Mouse (Mus musculus) left cerebral cortex, postnatal 25 days (tissue): Measurements from ENCODE around the gene Morc4. TPM values are rescaled to one million over a fixed set of nuclear protein-coding genes. Genes with fewer than 3 reads are reported as not detected.

Source experiments
- DNase-seq, 2 experiments: peaks; one replicate each; pipeline ENCODE4 v3.0.0; 2022; ENCODE audit warnings: low spot score in 2 of 2, mixed read lengths in 1 of 2
- intact Hi-C: fragments of 180-260 bp; cut with DNase I; formaldehyde crosslinking; loops from one replicate; pipeline ENCODE4 v1.15.1; 2025
- total RNA-seq, 2 experiments: library from RNA; stranded (reverse); gene quantifications; 2 replicates each; pipeline ENCODE4 v1.2.3; 2021

The Morc4 gene
- total RNA-seq, 2 experiments from 2014 or later, result 4.5 to 6.2 TPM

DNA sequence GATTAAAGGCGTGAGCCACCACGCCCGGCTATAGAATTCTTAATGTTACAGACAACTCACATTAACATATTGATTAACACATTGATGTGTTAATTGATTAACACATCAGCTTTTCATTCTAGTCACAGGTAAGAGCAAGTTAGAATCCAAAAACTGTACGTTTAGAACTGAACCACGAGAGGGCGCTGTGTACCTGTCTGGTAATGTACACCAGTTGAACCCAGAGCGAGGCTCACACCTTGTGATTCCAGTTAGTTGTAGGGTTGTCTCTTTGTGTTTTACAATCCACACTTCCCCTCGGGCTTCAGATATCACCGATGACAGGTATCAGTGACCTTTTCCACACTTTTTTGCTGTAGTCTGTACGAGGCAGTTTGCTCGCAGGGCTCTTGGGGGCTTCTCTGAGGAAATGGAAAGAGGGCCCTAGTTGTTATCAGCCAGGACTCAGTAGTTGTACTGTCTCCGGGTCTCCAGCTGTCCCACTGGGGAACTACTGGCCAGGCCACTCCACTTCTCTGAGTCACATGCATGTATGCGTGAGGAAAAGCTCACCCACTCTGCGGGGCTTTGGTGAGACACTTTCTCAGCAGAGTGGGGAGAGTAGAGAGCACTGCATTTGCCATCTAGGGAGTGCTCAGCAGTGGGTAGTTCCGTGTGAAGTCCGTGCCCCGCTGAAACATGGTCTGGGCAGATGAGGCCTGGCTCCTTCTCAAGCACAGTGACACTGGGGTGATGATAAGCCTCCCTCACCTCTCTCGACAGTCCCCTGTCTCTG is 97.0 kb downstream of the Morc4 start:
- peak; percentile 7 to 18 for DNase-seq
- intact Hi-C loops, result loop anchor here (2.0 kb wide), 1 partner anchor 58 kb away; no protein-coding TSS in a partner anchor

Other genes with a start within 250 kb of the Morc4 start
- gene Tbc1d8b, start 186.7 kb downstream of the Morc4 start, total RNA-seq, result 1 to 10 TPM; 3.8 to 4.4 TPM
- gene Gm15013, start 157.2 kb downstream of the Morc4 start, total RNA-seq, result not detected
- gene Ripply1, start 89.3 kb downstream of the Morc4 start, total RNA-seq, result not detected
- gene Cldn2, start 70.8 kb downstream of the Morc4 start, total RNA-seq, result 1 to 10 TPM in 1 of 2 experiments, under 1 TPM in 1; 0.78 to 1.6 TPM
- 10 to 100 TPM in 1 of 2 experiments, 1 to 10 TPM in 1; 8.1 to 12.0 TPM for gene Rbm41, start 126.9 kb upstream of the Morc4 start, total RNA-seq
- not detected for gene Nup62cl, start 191.0 kb upstream of the Morc4 start, total RNA-seq
- gene Pih1h3b, start 191.2 kb upstream of the Morc4 start, total RNA-seq, result not detected